Mouse (Mus musculus): ENCODE results near the gene Synpo2. TPM values are rescaled to one million over a fixed set of nuclear protein-coding genes. Genes with fewer than 3 reads are reported as not detected.
A peak's percentile ranks its signal among the peaks of the same experiment; 100 is the strongest.

Synpo2 gene
- polyA plus RNA-seq, 1 experiment from 2014 or later: 2.7 TPM

GRCm38 (mm10) chr3:123173553-123174378 is 62.2 kb downstream of the Synpo2 start:
- Histone ChIP-seq H3K27ac (peak overlapping the region; percentile 42; the same call in 1 of the 2 replicates), H3K27me3 (ENCODE audit: low read depth, poor library complexity, severe bottlenecking) (no peaks in the 10 kb centered on the region), H3K4me3 (no peak overlapping the region), H3K36me3 (no peaks in the 10 kb centered on the region), H3K9me3 (replicated peaks) (no peaks in the 10 kb centered on the region), H3K4me1 (peaks cover 41% of the 10 kb centered on the region)
- WGBS: 85% methylated on average over 21 of the region's 21 CpGs
- no peak for DNase-seq (ENCODE audit: low spot score)

GRCm38 (mm10) chr3:123172151-123172550 is 63.8 kb downstream of the Synpo2 start:
- Histone ChIP-seq H3K4me3 (no peak overlapping the region), H3K27me3 (ENCODE audit: low read depth, poor library complexity, severe bottlenecking) (no peaks in the 10 kb centered on the region), H3K9me3 (replicated peaks) (no peaks in the 10 kb centered on the region), H3K27ac (no peak overlapping the region), H3K4me1 (peaks cover 35% of the 10 kb centered on the region), H3K36me3 (no peaks in the 10 kb centered on the region)
- DNase-seq (ENCODE audit: low spot score): no peak
- 88% methylated on average over 5 of the region's 5 CpGs for WGBS

GRCm38 (mm10) chr3:123169398-123169797 is 66.6 kb downstream of the Synpo2 start:
- DNase-seq (ENCODE audit: low spot score): no peak
- Histone ChIP-seq H3K27me3 (ENCODE audit: low read depth, poor library complexity, severe bottlenecking) (no peaks in the 10 kb centered on the region), H3K27ac (no peak overlapping the region), H3K4me1 (peaks cover 32% of the 10 kb centered on the region), H3K4me3 (no peak overlapping the region), H3K36me3 (no peaks in the 10 kb centered on the region), H3K9me3 (replicated peaks) (no peaks in the 10 kb centered on the region)
- 76% methylated on average over 4 of the region's 4 CpGs for WGBS

GRCm38 (mm10) chr3:123168815-123169214 is 67.1 kb downstream of the Synpo2 start:
- DNase-seq (ENCODE audit: low spot score): peak; percentile 77
- WGBS: 11% methylated on average over 5 of the region's 5 CpGs

GRCm38 (mm10) chr3:123166450-123166849 is 69.5 kb downstream of the Synpo2 start:
- Histone ChIP-seq H3K9me3 (replicated peaks) (no peaks in the 10 kb centered on the region), H3K4me3 (no peak overlapping the region), H3K27ac (no peak overlapping the region), H3K36me3 (no peaks in the 10 kb centered on the region), H3K27me3 (ENCODE audit: low read depth, poor library complexity, severe bottlenecking) (no peaks in the 10 kb centered on the region), H3K4me1 (peaks cover 52% of the 10 kb centered on the region)
- WGBS: 63% methylated on average over 5 of the region's 5 CpGs
- DNase-seq (ENCODE audit: low spot score): no peak

More at GRCm38 (mm10) chr3:123168815-123169214, 67.1 kb downstream of the Synpo2 start:
- H3K36me3 ChIP-seq: no peaks in the 10 kb centered on the region
- H3K4me1 ChIP-seq: peaks cover 31% of the 10 kb centered on the region
- no peaks in the 10 kb centered on the region for H3K27me3 ChIP-seq (ENCODE audit: low read depth, poor library complexity, severe bottlenecking)
- H3K4me3 ChIP-seq: no peak overlapping the region
- H3K27ac ChIP-seq: no peak overlapping the region
- no peaks in the 10 kb centered on the region for H3K9me3 ChIP-seq (replicated peaks)

- Histone ChIP-seq H3K27ac (0 out of 2 replicates have a peak overlapping the region, but pooled peaks have one; percentile 25), H3K4me3 (no peak overlapping the region), H3K36me3 (no peaks in the 10 kb centered on the region), H3K4me1 (peaks cover 45% of the 10 kb centered on the region), H3K9me3 (replicated peaks) (no peaks in the 10 kb centered on the region), H3K27me3 (ENCODE audit: low read depth, poor library complexity, severe bottlenecking) (no peaks in the 10 kb centered on the region)
- 42% methylated on average over 1 of the region's 1 CpGs for WGBS
- DNase-seq (ENCODE audit: low spot score): no peak
Measured at GRCm38 (mm10) chr3:123164183-123164582, 71.8 kb downstream of the Synpo2 start.

- Histone ChIP-seq H3K9me3 (replicated peaks) (no peaks in the 10 kb centered on the region), H3K27ac (peak overlapping the region; percentile 64), H3K4me1 (peaks cover 45% of the 10 kb centered on the region), H3K4me3 (no peak overlapping the region), H3K36me3 (no peaks in the 10 kb centered on the region), H3K27me3 (ENCODE audit: low read depth, poor library complexity, severe bottlenecking) (no peaks in the 10 kb centered on the region)
- WGBS: 21% methylated on average over 4 of the region's 4 CpGs
- DNase-seq (ENCODE audit: low spot score): no peak
Measured at GRCm38 (mm10) chr3:123163192-123163523, 72.8 kb downstream of the Synpo2 start.

- 34% methylated on average over 6 of the region's 6 CpGs for WGBS
Measured at GRCm38 (mm10) chr3:123162289-123163191, 73.4 kb downstream of the Synpo2 start.

GRCm38 (mm10) chr3:123160792-123161191 is 75.2 kb downstream of the Synpo2 start:
- H3K27me3 ChIP-seq (ENCODE audit: low read depth, poor library complexity, severe bottlenecking): no peaks in the 10 kb centered on the region
- H3K4me3 ChIP-seq: no peak overlapping the region
- no peaks in the 10 kb centered on the region for H3K36me3 ChIP-seq
- H3K27ac ChIP-seq: no peak overlapping the region
- no peaks in the 10 kb centered on the region for H3K9me3 ChIP-seq (replicated peaks)
- peak; percentile 60 for DNase-seq (ENCODE audit: low spot score)
- H3K4me1 ChIP-seq: peaks cover 45% of the 10 kb centered on the region
- WGBS: 19% methylated on average over 4 of the region's 4 CpGs

More at GRCm38 (mm10) chr3:123162289-123163191, 73.4 kb downstream of the Synpo2 start:
- DNase-seq (ENCODE audit: low spot score): no peak
- Histone ChIP-seq H3K4me1 (peaks cover 45% of the 10 kb centered on the region), H3K27ac (peak overlapping the region; percentile 64), H3K9me3 (replicated peaks) (no peaks in the 10 kb centered on the region), H3K4me3 (no peak overlapping the region), H3K36me3 (no peaks in the 10 kb centered on the region), H3K27me3 (ENCODE audit: low read depth, poor library complexity, severe bottlenecking) (no peaks in the 10 kb centered on the region)

- no peaks in the 10 kb centered on the region for H3K9me3 ChIP-seq (replicated peaks)
- H3K36me3 ChIP-seq: no peaks in the 10 kb centered on the region
- WGBS: 35% methylated on average over 9 of the region's 9 CpGs
- H3K4me3 ChIP-seq: no peak overlapping the region
- no peaks in the 10 kb centered on the region for H3K27me3 ChIP-seq (ENCODE audit: low read depth, poor library complexity, severe bottlenecking)
- H3K27ac ChIP-seq: no peak overlapping the region
- peaks cover 30% of the 10 kb centered on the region for H3K4me1 ChIP-seq
- no peak for DNase-seq (ENCODE audit: low spot score)
Measured at GRCm38 (mm10) chr3:123159139-123159824, 76.7 kb downstream of the Synpo2 start.

GRCm38 (mm10) chr3:123158579-123158978 is 77.4 kb downstream of the Synpo2 start:
- WGBS: 36% methylated on average over 6 of the region's 6 CpGs
- Histone ChIP-seq H3K4me3 (no peak overlapping the region), H3K4me1 (peaks cover 23% of the 10 kb centered on the region), H3K27me3 (ENCODE audit: low read depth, poor library complexity, severe bottlenecking) (no peaks in the 10 kb centered on the region), H3K9me3 (replicated peaks) (no peaks in the 10 kb centered on the region), H3K27ac (no peak overlapping the region), H3K36me3 (no peaks in the 10 kb centered on the region)
- no peak for DNase-seq (ENCODE audit: low spot score)

- H3K4me1 ChIP-seq: peaks cover 3% of the 10 kb centered on the region; the same call in 1 of the 2 replicates
- no peak overlapping the region for H3K27ac ChIP-seq
- no peaks in the 10 kb centered on the region for H3K36me3 ChIP-seq
- H3K27me3 ChIP-seq (ENCODE audit: low read depth, poor library complexity, severe bottlenecking): no peaks in the 10 kb centered on the region
- H3K9me3 ChIP-seq (replicated peaks): no peaks in the 10 kb centered on the region
- no peak overlapping the region for H3K4me3 ChIP-seq
- WGBS: 89% methylated on average over 8 of the region's 8 CpGs
- DNase-seq (ENCODE audit: low spot score): no peak
Measured at GRCm38 (mm10) chr3:123153337-123153736, 82.6 kb downstream of the Synpo2 start.

Measured in limb, embryonic 10.5 days (tissue).